Mouse (Mus musculus): Measurements from ENCODE around the gene Plxdc1. TPM values are rescaled to one million over a fixed set of nuclear protein-coding genes. Genes with fewer than 3 reads are reported as not detected.
"Not testable (repeated sequence)": the region's sequence is repeated elsewhere in the genome, so short reads cannot be mapped to it uniquely, and the experiment has no call there.

Gene Plxdc1
- total RNA-seq, 2 experiments from 2014 or later: 2.8 to 3.7 TPM

DNA sequence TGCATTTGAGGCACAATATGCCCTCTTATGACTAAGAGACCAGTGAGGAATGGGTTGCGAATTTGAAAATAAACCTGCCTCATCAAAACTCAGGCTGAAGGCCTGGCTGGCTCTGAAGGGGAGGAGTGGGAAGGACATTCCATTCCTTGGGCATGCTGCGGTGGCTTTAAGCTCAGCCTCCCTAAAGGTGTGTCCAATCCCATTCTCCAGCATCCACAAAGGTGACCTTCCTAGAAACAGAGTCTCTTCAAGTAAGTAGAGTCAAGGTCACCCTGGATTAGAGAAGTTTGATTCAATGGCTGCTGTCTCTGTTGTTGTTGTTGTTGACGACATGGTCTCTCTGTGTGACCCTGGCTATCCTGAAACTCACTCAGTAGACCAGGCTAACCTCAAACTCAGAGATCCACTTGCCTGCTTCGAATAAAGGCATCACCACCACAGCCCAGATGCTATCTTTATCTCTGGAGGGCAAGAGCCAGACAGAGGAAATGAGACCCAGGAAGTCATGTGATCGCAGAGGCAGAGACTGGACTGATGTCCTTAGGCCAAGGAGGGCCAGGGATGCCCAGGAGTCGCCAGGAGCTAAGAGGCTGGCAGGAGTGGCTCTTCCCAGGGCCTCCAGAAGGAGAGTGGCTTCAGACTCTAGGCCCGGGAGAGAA is 27.5 kb downstream of the Plxdc1 start:
- no peak for DNase-seq
- intact Hi-C loops (cut with DNase I): no loop called here

DNA sequence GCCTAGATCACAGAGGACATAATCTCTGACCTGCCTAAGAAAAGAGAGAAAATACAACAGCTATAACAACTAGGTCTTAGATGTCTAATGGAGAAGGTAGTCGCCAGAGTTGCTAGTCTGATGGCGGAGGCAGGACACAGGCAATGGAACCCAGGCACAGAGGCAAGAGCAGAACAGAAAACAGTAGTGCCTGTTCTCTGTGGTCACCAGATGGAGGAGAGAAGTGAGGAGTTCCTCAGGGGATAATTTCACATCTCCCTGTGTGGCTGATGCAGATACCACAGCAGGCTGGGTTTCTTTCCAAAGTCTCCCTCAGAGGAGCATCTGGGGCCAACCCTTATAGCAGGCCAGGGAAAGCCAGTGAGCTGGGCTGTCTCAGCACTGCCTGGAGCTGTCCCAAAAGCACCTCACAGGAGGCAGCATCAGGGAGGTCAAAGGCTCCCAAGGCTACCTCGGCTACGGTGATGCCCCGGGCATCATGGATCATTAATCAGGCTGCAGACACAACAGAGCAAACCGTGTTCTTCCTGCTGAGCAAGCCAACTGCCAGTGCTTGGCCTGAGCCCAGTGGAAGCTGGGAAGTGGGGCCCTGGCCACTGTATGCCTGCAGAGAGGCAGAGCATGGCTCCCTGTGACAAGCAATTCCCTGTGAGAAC is 29.2 kb downstream of the Plxdc1 start:
- DNase-seq: no peak

DNA sequence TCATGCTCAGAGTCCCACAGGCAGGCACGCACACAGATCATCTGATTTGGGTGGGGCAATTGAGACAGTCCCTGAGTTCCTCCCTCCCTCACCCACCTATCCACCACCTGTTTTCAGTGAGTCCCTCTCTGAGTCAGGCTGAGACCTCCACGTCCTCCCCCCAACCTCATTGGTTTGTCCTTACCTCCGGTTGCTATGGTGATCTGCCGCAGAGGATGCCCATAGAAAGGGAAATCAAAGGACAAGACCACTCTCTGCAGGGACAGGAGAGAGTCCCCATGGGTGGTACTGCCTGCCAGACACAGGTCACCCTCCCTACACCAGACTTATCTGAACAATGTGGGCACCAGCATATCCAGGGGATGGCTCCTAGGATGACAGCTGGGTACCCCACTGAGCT is 30.3 kb downstream of the Plxdc1 start:
- intact Hi-C loops (cut with DNase I): no loop called here
- no peak for DNase-seq

More for the DNA sequence above, 29.2 kb downstream of the Plxdc1 start:
- intact Hi-C loops (cut with DNase I): no loop called here

DNA sequence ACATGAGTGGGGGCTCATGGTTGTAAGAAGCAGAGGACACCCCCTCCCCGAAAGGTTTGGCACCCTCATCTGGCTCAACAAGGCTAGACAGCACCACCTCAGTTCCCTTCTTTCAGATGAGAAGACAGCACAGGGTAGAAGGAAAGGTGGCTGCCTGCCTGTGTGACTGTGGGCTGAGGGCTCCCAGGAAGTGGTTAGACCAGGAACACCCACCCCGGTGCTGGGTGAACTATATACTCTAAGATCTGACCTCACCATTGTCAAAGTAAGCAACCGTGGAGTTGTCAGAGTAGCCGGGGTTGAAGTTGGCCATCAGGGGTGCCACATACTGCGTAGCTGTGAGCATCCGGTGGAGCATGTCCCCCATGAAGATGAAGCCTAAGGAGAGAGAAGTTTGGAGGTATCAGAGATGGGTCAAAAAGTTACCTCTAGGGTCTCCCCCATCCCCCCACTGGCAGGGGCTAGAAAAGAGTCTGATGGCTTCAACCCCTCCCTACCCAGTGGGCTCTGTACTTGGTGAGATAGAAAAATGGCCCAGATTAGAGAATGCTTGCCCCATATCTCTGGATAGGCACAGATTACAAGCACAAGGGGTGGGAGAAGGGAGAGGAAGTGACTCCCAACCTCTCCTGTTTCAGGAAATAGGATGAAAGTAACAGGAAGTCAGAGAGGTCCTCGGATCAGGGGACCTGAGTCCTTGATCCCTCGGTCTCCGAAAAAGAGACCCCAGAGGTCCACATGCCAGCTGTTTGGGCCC is 30.9 kb downstream of the Plxdc1 start:
- no peak for DNase-seq
- intact Hi-C loops (cut with DNase I): no loop called here

DNA sequence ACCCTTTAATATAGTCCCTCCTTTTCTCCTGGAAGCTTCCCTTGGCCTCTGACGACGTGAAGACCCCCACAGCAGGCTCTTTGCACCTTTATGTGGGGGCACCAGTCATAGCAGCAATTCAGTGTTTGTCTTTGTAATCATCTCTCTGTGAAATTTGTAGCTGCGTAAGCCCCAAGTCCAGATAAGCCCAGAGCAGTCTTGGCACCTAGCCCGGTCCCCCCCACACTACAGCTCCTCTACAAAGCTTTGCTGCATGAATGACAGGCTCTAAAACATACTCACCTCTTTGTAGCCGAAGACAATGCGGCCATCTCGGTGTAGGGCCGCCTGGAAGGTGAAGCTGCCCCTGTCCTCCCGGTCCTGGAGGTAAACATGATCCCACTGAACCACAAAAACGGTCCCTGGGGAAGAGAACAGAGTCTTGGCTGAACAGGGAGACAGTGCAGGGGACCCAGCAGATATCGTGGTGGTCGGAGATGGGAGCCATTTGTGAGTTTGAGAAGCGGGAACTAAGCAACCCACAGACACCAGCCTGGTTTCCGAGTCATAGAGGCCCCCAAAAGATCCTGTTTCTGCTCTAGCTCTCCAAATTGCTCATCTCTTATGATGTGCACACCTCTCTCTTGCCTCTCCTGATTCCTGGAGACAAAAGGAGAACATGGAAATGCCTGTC is 31.6 kb downstream of the Plxdc1 start:
- no peak for DNase-seq
- intact Hi-C loops (cut with DNase I): no loop called here

DNA sequence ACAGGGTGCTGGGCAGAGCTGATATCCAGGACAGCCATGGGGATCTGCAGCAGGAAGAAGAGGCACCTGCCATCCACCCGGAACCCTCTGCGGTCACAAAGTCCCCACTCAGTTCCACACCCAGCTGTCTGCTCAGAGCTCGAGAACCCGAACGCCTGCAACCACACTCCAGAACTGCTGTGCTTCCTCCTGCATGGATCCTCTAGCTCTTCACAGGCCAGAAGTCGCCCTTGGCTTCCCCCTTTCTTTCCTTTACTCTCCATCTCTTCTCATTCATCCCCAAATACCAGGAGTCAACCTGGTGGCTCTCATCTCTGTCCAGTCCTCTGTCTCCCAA is 32.3 kb downstream of the Plxdc1 start:
- DNase-seq: no peak
- intact Hi-C loops (cut with DNase I): no loop called here

DNA sequence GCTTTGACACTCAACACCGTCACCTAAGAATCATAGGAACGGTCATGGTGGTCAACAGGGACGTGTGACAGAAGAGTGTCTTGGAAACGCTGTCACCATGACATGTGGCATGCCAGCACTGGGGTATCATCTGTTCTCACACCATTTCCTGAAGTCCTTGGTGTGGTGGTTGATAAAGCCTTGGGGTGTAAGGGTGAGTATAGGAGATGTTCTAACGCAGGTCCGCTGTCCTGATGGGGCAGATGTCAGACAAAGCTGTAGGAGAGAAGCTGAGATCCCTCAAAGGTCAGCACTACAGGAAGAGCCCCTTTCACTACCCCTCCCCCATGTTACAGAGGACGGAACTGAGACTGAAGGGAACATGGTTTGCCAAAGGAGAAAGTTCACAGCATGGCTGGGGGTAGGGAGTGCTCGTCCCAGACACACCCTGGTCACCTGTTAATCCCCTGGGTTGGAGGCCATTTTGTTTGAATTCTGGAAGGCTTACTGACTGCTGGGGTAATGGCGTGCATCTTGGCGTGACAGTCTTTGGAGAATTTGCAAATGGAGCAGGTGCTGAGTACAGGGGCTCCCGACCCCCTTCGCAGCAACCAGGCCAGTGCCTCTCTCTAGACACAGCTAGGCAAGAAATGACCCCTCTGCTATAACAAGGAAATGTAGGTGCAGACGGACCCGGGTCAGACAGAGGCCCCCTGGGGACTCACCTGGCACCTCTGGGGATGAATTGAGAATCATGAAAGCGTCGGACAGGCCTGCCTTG is 32.9 kb downstream of the Plxdc1 start:
- DNase-seq: no peak
- intact Hi-C loops (cut with DNase I): no loop called here

DNA sequence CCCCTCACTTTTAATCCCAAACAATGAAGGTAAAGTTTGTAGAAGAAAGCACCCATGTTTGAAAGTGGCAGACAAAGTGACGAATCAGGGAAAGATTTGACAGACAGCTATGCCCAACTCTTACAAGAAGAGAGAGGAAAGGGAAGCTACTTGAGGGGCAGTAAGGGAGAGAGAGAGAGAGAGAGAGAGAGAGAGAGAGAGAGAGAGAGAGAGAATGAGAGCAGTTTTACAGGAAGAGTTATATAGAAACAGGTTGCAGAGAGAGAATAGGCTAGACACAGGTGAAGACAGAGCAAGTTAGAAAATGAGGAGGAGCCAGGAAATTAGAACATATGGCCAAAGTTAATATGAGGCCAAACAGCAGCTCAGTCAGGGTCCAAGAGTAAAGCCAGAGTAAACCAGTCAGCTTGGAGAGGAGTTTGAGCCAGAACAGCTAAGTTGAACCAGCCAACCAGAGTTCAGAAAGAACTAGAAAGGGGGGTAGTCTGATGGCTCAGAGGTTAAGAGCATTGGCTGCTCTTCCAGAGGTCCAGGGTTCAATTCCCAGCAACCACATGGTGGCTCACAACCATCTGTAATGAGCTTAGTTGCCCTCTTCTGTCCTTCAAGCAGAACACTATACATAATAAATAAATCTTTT is 33.8 kb downstream of the Plxdc1 start:
- DNase-seq: no peak
- intact Hi-C loops (cut with DNase I): no loop called here

DNA sequence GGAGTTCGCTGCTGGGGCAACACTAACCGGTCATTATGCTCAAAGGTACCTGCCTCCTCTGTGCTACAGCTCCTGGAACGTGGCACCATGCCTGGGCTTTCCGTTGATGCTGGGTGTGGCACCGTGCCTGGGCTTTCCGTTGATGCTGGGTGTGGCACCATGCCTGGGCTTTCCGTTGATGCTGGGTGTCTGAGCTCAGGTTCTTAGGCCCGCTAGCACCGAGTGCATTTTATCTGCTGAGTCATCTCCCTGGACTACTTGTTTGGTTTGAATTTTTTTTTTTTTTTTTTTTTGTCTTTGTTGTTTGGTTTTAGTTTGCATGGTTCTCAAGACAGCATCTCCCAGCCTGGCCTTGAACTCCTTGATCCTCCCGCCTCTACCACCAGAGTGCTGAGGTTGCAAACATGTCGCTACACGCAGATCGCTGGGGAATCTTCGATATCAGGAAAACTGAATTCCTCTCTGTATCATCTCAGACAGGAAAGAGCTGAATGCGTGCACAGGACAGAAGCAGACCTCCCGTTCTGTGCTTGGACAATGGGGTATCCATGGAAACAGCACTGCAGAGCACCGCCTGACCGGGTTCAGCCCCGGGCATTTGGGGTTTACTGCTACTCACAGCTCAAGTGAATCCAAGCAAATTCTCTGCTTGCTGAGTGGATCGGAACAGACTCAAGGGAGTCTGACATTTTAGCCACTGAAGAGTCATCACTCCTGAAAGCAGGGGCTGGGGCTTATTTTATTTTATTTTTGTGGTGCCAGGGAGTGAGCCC is 36.4 kb downstream of the Plxdc1 start:
- no peak for DNase-seq
- intact Hi-C loops (cut with DNase I): no loop called here

DNA sequence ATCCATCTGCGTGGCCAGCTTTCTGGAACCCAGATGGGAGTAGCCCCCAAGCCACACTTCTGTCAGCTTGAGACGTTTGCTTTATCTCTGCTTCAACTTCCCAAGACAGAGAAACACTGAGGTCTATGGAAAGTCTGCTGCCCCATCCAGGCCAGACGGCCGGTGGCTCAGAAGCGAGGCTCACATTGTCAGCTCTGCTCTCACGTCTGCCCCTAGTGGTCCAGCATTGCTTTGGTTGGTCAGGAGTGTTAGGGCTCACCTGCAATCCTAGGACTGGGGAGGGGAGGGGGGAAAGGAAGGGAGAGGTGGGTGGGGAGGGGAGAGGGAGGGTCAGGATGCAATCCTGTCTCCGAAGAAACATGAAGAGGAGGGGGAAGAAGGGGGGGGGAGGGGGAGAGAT is 38.8 kb downstream of the Plxdc1 start:
- no peak for DNase-seq
- intact Hi-C loops (cut with DNase I): no loop called here

DNA sequence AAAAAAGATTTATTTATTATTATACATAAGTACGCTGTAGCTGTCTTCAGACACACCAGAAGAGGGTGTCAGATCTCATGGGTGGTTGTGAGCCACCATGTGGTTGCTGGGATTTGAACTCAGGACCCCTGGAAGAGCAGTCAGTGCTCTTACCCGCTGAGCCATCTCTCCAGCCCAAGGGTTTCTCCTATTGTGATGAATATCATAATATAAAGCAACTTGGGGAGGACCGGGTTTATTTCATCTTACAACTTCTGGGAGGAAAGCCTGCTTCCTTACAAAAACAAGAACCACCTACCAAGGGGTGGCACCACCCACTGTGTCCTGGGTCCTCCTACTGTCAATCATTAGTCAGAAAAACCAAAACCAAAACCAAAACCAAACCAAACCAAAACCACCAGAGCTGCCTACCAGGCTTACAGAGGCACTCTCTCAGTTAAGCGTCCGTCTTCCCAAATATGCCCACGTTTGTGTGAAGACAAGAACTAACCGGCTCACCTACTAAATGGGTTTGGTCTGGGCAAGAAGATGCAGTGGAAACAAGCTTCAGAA is 40.4 kb downstream of the Plxdc1 start:
- DNase-seq; intact Hi-C loops (cut with DNase I): not testable (repeated sequence)

DNA sequence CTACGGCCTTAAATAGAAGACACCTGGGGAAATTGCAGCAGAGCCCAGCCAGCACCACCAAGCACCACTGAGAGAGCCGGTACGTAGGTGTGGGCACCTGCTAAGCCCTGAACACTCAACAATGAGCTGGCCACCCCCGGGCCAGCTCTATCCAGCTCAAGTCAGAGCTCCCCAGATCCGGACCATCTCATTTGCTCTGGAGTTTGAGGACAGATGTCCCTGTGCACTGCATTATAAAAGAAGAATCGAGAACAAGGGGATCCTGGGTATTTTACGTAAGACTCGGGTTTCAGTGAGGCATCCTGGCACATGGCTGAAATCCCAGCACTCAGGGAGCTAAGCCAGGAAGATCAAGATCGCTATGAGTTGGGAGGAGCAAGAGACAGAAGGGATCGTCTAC is 41.2 kb downstream of the Plxdc1 start:
- DNase-seq: no peak
- intact Hi-C loops (cut with DNase I): no loop called here

DNA sequence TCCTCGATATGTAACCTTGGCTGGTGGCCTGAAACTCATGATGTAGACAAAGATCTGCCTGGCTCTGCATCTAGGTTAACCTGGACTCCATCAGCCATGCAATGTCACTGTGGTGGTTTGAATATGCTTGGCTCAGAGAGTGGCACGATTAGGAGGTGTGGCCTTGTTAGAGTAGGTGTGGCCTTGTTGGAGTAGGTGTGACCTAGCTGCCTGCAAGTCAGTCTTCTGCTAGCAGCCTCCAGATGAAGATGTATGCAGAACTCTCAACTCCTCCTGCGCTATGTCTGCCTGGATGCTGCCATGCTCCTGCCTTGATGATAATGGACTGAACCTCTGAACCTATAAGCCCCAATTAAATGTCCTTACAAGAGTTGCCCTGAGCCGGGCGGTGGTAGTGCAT is 43.0 kb downstream of the Plxdc1 start:
- intact Hi-C loops (cut with DNase I): no loop called here
- no peak for DNase-seq

DNA sequence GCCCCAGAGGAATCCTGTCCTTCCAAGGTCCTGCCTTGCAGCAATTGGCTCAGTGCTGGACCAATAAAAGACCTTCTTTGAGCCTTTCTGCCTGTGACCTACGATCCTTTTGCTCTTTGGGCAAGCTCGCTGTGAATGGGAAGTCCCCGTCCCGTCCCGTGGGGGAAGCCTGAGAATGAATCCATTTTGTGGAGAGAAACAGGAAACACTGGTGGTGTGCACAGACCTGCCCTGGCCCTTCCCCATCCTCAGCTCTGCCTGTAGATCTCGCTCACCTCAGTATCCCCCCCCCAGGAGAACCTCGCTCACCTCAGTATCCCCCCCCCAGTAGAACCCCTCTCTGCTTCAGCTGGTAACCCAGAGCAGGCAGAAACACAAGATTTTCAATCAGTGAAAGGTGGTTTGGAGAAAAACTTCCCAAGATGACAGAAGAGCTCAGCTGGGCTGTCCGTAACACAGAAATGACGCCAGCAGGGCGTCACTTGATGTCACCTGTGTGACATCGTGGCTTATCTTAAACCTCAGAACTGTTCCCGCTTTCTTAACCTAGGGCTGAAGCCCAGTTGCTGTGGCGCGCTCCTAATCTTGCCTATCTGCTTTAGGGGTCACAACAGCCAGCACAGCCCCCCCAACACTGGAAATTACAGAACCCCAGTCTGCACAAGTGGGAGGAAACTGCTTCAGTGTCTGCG is 43.7 kb downstream of the Plxdc1 start:
- DNase-seq: no peak
- intact Hi-C loops (cut with DNase I): no loop called here

DNA sequence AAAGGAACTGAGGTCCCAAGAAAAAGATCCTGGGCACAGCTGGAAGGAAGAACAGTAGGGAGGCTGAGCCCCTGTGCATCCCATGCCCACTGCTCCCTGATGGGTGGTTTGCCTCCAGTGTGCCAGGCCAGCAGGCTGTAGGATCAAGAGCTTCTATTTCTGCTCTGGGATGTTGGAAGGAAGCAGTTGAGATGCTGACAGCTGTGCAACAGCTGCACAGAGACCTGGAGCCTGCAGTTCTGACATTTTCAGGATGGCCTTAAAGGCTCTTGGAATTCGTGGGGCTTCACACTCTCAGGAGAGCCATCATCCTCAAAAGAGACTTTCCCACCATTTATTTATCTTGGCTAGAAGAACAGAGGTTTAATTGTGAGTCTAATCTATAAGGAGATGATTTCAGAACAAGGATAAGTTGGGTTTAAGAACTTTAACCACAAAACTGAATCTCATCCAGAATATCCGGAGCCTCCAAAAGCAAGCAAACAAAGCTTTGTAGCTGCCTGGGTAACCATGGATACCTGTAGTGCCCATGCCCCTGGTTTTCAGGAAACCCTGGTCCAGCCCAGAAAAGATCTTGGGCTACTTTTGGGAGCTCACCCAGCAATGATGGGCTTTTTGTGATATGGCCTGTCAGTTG is 48.7 kb downstream of the Plxdc1 start:
- no peak for DNase-seq
- intact Hi-C loops (cut with DNase I): loop anchor here (2.0 kb wide), 1 partner anchor 49 kb away; the partner anchor contains the start of gene Plxdc1

DNA sequence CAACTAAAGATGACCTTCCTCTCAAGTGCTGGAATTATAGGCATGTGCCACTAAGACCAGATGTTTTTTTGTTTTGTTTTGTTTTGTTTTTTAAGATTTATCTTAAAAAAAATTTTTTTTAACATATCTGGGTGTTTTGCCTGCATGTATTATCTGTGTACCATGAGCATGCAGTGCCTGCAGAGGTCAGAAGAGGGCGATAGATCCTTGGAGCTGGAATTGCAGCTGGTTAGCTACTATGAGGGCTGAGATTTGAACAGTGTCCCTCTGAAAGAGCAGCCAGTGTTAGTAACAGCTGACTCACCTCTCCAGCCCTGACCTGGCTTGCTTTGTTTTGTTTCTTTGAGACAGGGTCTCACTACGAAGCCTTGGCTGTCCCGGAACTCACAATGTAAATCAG is 49.5 kb downstream of the Plxdc1 start:
- peak; percentile 33 to 53 for DNase-seq
- intact Hi-C loops (cut with DNase I): loop anchor here (2.0 kb wide), 1 partner anchor 50 kb away; the partner anchor contains the start of gene Plxdc1

DNA sequence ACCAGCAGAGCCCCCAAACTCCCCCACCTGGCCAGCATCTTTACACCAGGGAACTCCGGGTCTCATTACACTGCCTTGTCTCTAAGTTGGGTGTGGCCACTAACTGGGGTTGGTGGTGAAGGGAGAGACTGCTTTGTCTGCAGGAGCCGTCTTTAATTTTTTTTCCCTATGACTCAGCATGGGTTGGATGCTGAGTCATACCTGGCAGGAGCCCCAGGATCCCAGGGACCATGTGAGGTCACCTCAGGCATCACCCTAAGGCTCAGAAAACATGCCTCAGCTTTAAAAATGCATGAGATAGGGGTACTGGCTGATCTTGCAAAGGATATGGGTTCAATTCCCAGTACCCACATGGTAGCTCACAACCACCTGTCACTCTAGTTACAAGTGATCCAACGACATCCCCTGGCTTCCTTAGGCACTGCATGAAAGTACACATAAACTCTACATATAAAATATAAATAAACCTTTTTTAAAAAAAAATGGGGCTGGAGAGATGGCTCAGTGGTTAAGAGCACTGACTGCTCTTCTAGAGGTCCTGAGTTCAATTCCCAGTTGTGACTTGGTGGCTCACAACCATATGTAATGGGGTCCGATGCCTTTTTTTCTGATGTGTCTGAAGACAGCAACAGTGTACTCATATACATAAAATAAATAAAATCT is 50.2 kb downstream of the Plxdc1 start:
- intact Hi-C loops (cut with DNase I): loop anchor here (2.0 kb wide), 1 partner anchor 51 kb away; the partner anchor contains the start of gene Plxdc1
- DNase-seq: no peak

Data from gastrocnemius, postnatal 36 days (tissue).